Mouse (Mus musculus): ENCODE measurements around the gene Sass6. TPM values are rescaled to one million over a fixed set of nuclear protein-coding genes. Genes with fewer than 3 reads are reported as not detected.
"Not testable (repeated sequence)": the region's sequence is repeated elsewhere in the genome, so short reads cannot be mapped to it uniquely, and the experiment has no call there.

Gene Sass6
- total RNA-seq, 1 experiment from 2014 or later, result 5.6 TPM

GRCm38 (mm10) chr3:116664281-116664680 is 69.5 kb downstream of the Sass6 start:
- DNase-seq, result not testable (repeated sequence)

Other genes with a start within 250 kb of the Sass6 start
- gene Cdc14a, start 170.9 kb upstream of the Sass6 start, total RNA-seq (2021), result 8.8 and 16.4 TPM in 2 replicates
- 34.7 and 35.1 TPM in 2 replicates for gene Rtca, start 86.8 kb upstream of the Sass6 start, total RNA-seq (2021)
- gene Dbt, start 81.9 kb upstream of the Sass6 start, total RNA-seq (2021), result 98.2 and 106 TPM in 2 replicates
- 4.9 and 6.8 TPM in 2 replicates for gene Lrrc39, start 32.0 kb upstream of the Sass6 start, total RNA-seq (2021)
- 13.2 and 16.6 TPM in 2 replicates for gene Trmt13, start 19.6 kb downstream of the Sass6 start, total RNA-seq (2021)
- 46.8 and 53.1 TPM in 2 replicates for gene Mfsd14a, start 67.7 kb downstream of the Sass6 start, total RNA-seq (2021)
- gene Gm43191, start 86.3 kb downstream of the Sass6 start, total RNA-seq (2021), result not detected in 2 replicates
- gene Slc35a3, start 117.8 kb downstream of the Sass6 start, total RNA-seq (2021), result 24.7 and 30.0 TPM in 2 replicates
- 43.6 and 46.4 TPM in 2 replicates for gene Agl, start 213.2 kb downstream of the Sass6 start, total RNA-seq (2021)

All from adrenal gland, postnatal 14 days (tissue).